Mouse (Mus musculus) adrenal gland, postnatal 0 days (tissue): ENCODE results near the gene Olfr601. TPM values are rescaled to one million over a fixed set of nuclear protein-coding genes. Genes with fewer than 3 reads are reported as not detected.

ENCODE experiments used
- polyA plus RNA-seq: library from polyadenylated mRNA; unstranded; fragments of >200 nt; fragmentation: Nextera tagmentation; extraction: Ambion mirVana; gene quantifications from 2 replicates; pipeline ENCODE4 v1.2.1, GENCODE M21; 2015

The Olfr601 gene
- not detected in 2 replicates for polyA plus RNA-seq

DNA sequence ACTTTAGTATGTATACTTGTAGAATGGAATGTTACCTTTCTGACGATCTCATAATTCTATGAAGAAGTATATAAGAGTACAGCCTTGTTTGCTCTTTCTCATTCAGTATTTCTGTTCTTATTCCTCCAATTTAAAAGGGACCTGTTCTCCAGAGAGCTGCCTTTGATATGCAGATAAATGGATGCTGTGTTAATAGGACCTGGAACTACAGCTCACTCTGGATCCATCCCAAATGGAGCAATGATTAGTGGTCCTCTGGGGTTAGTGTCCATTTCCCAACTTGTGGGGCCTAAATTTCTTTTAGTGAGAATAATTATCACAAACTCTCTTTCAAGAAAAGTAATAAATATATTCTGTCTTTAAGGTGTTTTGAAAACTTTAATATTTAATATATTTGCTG is at the start of gene Olfr601:
Gene Olfr601 (minus strand): TSS at position 101 of the 400 bp plus-strand sequence.

DNA sequence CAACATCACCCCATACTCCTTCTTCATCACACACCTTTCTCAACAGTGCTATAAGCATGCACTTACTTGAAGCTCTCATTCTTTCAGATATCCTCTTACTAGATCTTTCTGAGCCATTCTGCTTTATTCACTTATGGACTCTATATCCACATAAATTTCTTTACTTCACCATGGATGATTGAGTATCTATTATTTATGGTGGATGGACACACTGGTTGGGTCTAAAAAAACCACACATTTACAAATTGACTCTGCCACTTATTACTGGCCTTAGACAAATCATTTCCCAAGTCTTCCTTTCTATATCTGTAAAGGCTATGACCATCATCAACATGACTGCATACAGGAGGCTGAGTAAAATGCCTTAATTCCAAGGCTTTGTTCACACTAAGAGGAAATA is 23.6 kb upstream of the Olfr601 start, which contains the start of gene Olfr603:
Gene Olfr603 (minus strand): TSS at position 101 of the 400 bp plus-strand sequence.

DNA sequence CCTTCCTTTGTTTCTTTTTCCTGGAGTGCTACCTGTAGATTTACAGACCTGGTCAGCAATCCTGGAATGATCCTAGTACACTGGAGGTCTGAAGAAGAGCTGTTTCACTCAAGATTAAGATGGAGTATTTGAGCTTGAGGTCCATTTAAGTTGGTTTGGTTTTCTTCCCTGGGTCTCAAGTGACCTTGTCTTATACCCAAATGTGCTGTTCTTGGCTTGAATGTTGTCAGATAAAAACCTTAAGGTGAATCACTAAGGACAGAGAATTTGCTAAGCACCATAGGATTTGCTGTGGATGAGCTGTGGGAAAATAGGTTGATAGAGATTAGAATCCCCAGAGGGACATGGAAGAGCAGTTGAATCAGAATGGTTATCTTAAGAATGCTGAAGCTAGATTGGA is 12.9 kb downstream of the Olfr601 start, which contains the start of gene Olfr600:
Gene Olfr600 (minus strand): TSS at position 101 of the 400 bp plus-strand sequence.

DNA sequence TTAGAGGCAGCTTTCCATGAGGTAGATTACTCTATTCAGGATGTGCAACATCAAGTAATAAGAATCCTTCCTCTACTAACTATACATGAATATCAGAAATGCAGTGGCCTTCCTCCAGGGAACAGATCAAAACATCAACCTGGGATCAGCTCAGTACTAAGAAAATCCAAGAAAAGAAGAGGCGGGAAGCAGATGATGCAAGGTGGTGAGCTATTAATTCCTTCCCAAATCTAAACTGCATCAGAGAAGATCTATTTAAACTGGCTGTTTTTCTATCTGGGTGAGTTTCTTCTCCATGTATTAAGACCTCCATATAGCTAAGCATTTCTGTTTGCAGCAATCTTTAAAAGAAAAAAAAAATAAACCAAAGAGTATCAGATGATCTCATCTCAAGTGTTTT is 26.8 kb downstream of the Olfr601 start, which contains the start of gene Olfr599:
Gene Olfr599 (plus strand): TSS at position 301 of the 400 bp plus-strand sequence.

DNA sequence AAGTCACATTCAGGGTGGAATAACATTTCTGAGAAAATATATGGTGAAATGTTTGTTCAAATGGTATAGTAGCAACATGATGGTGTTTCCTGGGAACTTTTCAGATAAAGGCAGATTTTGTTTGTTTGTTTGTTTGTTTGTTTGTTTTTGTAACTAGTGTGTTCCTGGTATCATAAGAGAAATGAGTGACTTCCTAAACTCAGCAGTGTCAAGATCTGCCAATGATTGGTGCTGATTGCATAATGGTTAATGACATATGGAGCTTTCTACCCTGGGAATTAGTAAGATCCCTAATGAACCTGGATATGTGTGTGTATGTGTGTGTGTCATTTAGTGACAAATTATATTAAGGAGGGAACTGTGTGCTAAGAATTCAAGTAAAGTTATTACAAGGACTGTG is 39.2 kb downstream of the Olfr601 start, which contains the start of gene Olfr598:
Gene Olfr598 (plus strand): TSS at position 301 of the 400 bp plus-strand sequence.

DNA sequence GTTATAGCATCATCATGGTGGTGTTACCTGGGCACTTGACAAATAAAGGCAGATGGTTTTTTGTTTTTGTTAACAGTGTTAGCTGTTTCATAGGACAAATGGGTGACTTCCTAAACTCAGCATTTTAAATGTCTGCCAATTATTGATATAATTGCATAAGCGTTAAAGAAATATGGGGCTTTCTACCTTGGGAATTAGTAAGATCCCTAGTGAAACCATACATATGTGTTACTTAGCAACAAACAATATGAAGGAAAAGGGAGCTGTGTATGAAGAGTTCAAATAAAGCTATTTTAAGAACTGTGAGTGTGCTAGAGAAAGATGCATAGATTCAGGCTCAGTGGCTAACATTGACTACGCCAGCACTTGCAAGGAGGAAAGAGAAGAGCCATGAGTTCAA is 46.4 kb downstream of the Olfr601 start, which contains the start of gene Olfr597:
Gene Olfr597 (plus strand): TSS at position 301 of the 400 bp plus-strand sequence.

Other genes with a start within 250 kb of the Olfr601 start
- not detected in 2 replicates for gene Olfr586, start 237.0 kb downstream of the Olfr601 start, polyA plus RNA-seq
- gene Olfr588-ps1, start 221.8 kb downstream of the Olfr601 start, polyA plus RNA-seq: not detected in 2 replicates
- not detected in 2 replicates for gene Olfr589, start 206.3 kb downstream of the Olfr601 start, polyA plus RNA-seq
- gene Olfr591, start 184.3 kb downstream of the Olfr601 start, polyA plus RNA-seq: not detected in 2 replicates
- not detected in 2 replicates for gene Olfr592, start 177.9 kb downstream of the Olfr601 start, polyA plus RNA-seq
- not detected in 2 replicates for gene Olfr593, start 150.8 kb downstream of the Olfr601 start, polyA plus RNA-seq
- gene Olfr594, start 145.7 kb downstream of the Olfr601 start, polyA plus RNA-seq: not detected in 2 replicates
- not detected in 2 replicates for gene Usp17ld, start 110.2 kb downstream of the Olfr601 start, polyA plus RNA-seq
- not detected in 2 replicates for gene Olfr596, start 57.0 kb downstream of the Olfr601 start, polyA plus RNA-seq
- not detected in 2 replicates for gene Olfr597, start 46.3 kb downstream of the Olfr601 start, polyA plus RNA-seq
- not detected in 2 replicates for gene Olfr598, start 39.1 kb downstream of the Olfr601 start, polyA plus RNA-seq
- gene Olfr599, start 26.7 kb downstream of the Olfr601 start, polyA plus RNA-seq: not detected in 2 replicates
- not detected in 2 replicates for gene Olfr600, start 13.0 kb downstream of the Olfr601 start, polyA plus RNA-seq
- gene Olfr603, start 23.5 kb upstream of the Olfr601 start, polyA plus RNA-seq: not detected in 2 replicates
- not detected in 2 replicates for gene Usp17lc, start 52.4 kb upstream of the Olfr601 start, polyA plus RNA-seq
- not detected in 2 replicates for gene Olfr605, start 82.8 kb upstream of the Olfr601 start, polyA plus RNA-seq
- gene Olfr606, start 86.4 kb upstream of the Olfr601 start, polyA plus RNA-seq: not detected in 2 replicates
- not detected in 2 replicates for gene Olfr607, start 101.5 kb upstream of the Olfr601 start, polyA plus RNA-seq
- gene Olfr608, start 107.2 kb upstream of the Olfr601 start, polyA plus RNA-seq: not detected in 2 replicates
- not detected in 2 replicates for gene Olfr609, start 135.4 kb upstream of the Olfr601 start, polyA plus RNA-seq
- not detected in 2 replicates for gene Olfr610, start 149.5 kb upstream of the Olfr601 start, polyA plus RNA-seq
- not detected in 2 replicates for gene Olfr611, start 158.2 kb upstream of the Olfr601 start, polyA plus RNA-seq
- not detected in 2 replicates for gene Olfr612, start 180.1 kb upstream of the Olfr601 start, polyA plus RNA-seq
- not detected in 2 replicates for gene Olfr613, start 185.4 kb upstream of the Olfr601 start, polyA plus RNA-seq
- not detected in 2 replicates for gene Olfr615, start 193.4 kb upstream of the Olfr601 start, polyA plus RNA-seq
- gene Olfr616, start 206.5 kb upstream of the Olfr601 start, polyA plus RNA-seq: not detected in 2 replicates
- gene Olfr617, start 210.4 kb upstream of the Olfr601 start, polyA plus RNA-seq: not detected in 2 replicates
- not detected in 2 replicates for gene Olfr618, start 227.4 kb upstream of the Olfr601 start, polyA plus RNA-seq
- not detected in 2 replicates for gene Olfr619, start 237.9 kb upstream of the Olfr601 start, polyA plus RNA-seq
- not detected in 2 replicates for gene Olfr620, start 249.9 kb upstream of the Olfr601 start, polyA plus RNA-seq